Mouse (Mus musculus): ENCODE measurements around the gene Camk1. TPM values are rescaled to one million over a fixed set of nuclear protein-coding genes. Genes with fewer than 3 reads are reported as not detected.
"Not testable (repeated sequence)": the region's sequence is repeated elsewhere in the genome, so short reads cannot be mapped to it uniquely, and the experiment has no call there.

Gene Camk1
- polyA plus RNA-seq, 1 experiment from 2014 or later = 88.0 TPM

- 92% methylated on average over 1 of the region's 1 CpGs for WGBS
- H3K27me3 ChIP-seq = no peaks in the 10 kb centered on the region
- no peaks in the 10 kb centered on the region for H3K9me3 ChIP-seq
- no peak overlapping the region for H3K4me3 ChIP-seq
- no peaks in the 10 kb centered on the region for H3K4me1 ChIP-seq
- no peak overlapping the region for H3K27ac ChIP-seq (replicated peaks)
- no peaks in the 10 kb centered on the region for H3K36me3 ChIP-seq
- H3K4me2 ChIP-seq (replicated peaks) = no peak overlapping the region
- no peak overlapping the region for H3K9ac ChIP-seq (replicated peaks)
- ATAC-seq (replicated peaks) = no peak
Observed at GRCm38 (mm10) chr6:113351161-113351560, 7.4 kb upstream of the Camk1 start.

GRCm38 (mm10) chr6:113350538-113350937 is 6.8 kb upstream of the Camk1 start:
- Histone ChIP-seq H3K4me3 (no peak overlapping the region), H3K4me2 (replicated peaks) (no peak overlapping the region), H3K4me1 (no peaks in the 10 kb centered on the region), H3K9ac (replicated peaks) (no peak overlapping the region), H3K27me3 (no peaks in the 10 kb centered on the region), H3K9me3 (no peaks in the 10 kb centered on the region), H3K36me3 (no peaks in the 10 kb centered on the region), H3K27ac (replicated peaks) (no peak overlapping the region)
- ATAC-seq (replicated peaks) = no peak

- Histone ChIP-seq H3K27ac (replicated peaks) (no peak overlapping the region), H3K9me3 (no peaks in the 10 kb centered on the region), H3K27me3 (no peaks in the 10 kb centered on the region), H3K4me2 (replicated peaks) (no peak overlapping the region), H3K9ac (replicated peaks) (no peak overlapping the region), H3K36me3 (no peaks in the 10 kb centered on the region), H3K4me1 (peaks cover 21% of the 10 kb centered on the region), H3K4me3 (no peak overlapping the region)
- ATAC-seq (replicated peaks) = no peak
- WGBS = 83% methylated on average over 4 of the region's 4 CpGs
Observed at GRCm38 (mm10) chr6:113346897-113347296, 3.1 kb upstream of the Camk1 start.

GRCm38 (mm10) chr6:113344321-113344720 is 537 bp upstream of the Camk1 start:
- H3K27ac ChIP-seq (replicated peaks) = no peak overlapping the region
- 0 out of 2 replicates have a peak, but pooled peaks have one; percentile 12 for ATAC-seq (replicated peaks)
- no peak overlapping the region for H3K9ac ChIP-seq (replicated peaks)
- 50% methylated on average over 2 of the region's 2 CpGs for WGBS
- no peaks in the 10 kb centered on the region for H3K9me3 ChIP-seq
- no peaks in the 10 kb centered on the region for H3K27me3 ChIP-seq
- peaks cover under 1% of the 10 kb centered on the region; the same call in 1 of the 2 replicates for H3K36me3 ChIP-seq
- H3K4me3 ChIP-seq = 0 out of 2 replicates have a peak overlapping the region, but pooled peaks have one; percentile 62
- H3K4me1 ChIP-seq = peaks cover 27% of the 10 kb centered on the region
- peak overlapping the region; percentile 89; the same call in 1 of the 2 replicates for H3K4me2 ChIP-seq (replicated peaks)

GRCm38 (mm10) chr6:113342297-113342696 is 1.5 kb downstream of the Camk1 start:
- H3K4me3 ChIP-seq = peak overlapping the region; percentile 18; the same call in 1 of the 2 replicates
- peaks cover 20% of the 10 kb centered on the region for H3K36me3 ChIP-seq
- H3K9me3 ChIP-seq = no peaks in the 10 kb centered on the region
- no peak overlapping the region for H3K9ac ChIP-seq (replicated peaks)
- H3K4me1 ChIP-seq = peaks cover 27% of the 10 kb centered on the region
- 47% methylated on average over 4 of the region's 7 CpGs for WGBS
- ATAC-seq (replicated peaks) = no peak
- H3K27ac ChIP-seq (replicated peaks) = no peak overlapping the region
- peak overlapping the region; percentile 89 for H3K4me2 ChIP-seq (replicated peaks)
- H3K27me3 ChIP-seq = no peaks in the 10 kb centered on the region

GRCm38 (mm10) chr6:113341574-113341973 is 2.2 kb downstream of the Camk1 start:
- no peak overlapping the region for H3K9ac ChIP-seq (replicated peaks)
- no peaks in the 10 kb centered on the region for H3K9me3 ChIP-seq
- no peaks in the 10 kb centered on the region for H3K27me3 ChIP-seq
- peaks cover 20% of the 10 kb centered on the region for H3K36me3 ChIP-seq
- H3K4me3 ChIP-seq = 0 out of 2 replicates have a peak overlapping the region, but pooled peaks have one; percentile 0
- peaks cover 27% of the 10 kb centered on the region for H3K4me1 ChIP-seq
- H3K27ac ChIP-seq (replicated peaks) = peak overlapping the region; percentile 38
- no peak for ATAC-seq (replicated peaks)
- 86% methylated on average over 6 of the region's 6 CpGs for WGBS
- 0 out of 2 replicates have a peak overlapping the region, but pooled peaks have one; percentile 10 for H3K4me2 ChIP-seq (replicated peaks)

GRCm38 (mm10) chr6:113336852-113337620 is 6.7 kb downstream of the Camk1 start:
- Histone ChIP-seq H3K27ac (replicated peaks) (no peak overlapping the region), H3K4me2 (replicated peaks) (no peak overlapping the region), H3K4me1 (peaks cover 14% of the 10 kb centered on the region), H3K9me3 (no peaks in the 10 kb centered on the region), H3K27me3 (no peaks in the 10 kb centered on the region), H3K36me3 (peaks cover 41% of the 10 kb centered on the region), H3K4me3 (no peak overlapping the region), H3K9ac (replicated peaks) (no peak overlapping the region)
- no peak for ATAC-seq (replicated peaks)
- WGBS = 64% methylated on average over 8 of the region's 8 CpGs

GRCm38 (mm10) chr6:113334216-113334615 is 9.6 kb downstream of the Camk1 start:
- Histone ChIP-seq H3K27me3 (no peaks in the 10 kb centered on the region), H3K4me2 (replicated peaks) (no peak overlapping the region), H3K27ac (replicated peaks) (no peak overlapping the region), H3K4me3 (no peak overlapping the region), H3K4me1 (peaks cover 7% of the 10 kb centered on the region), H3K9ac (replicated peaks) (no peak overlapping the region), H3K9me3 (no peaks in the 10 kb centered on the region), H3K36me3 (peaks cover 50% of the 10 kb centered on the region)
- ATAC-seq (replicated peaks) = no peak
- WGBS = 76% methylated on average over 6 of the region's 6 CpGs

- Histone ChIP-seq H3K4me1 (peaks cover 7% of the 10 kb centered on the region), H3K9me3 (no peaks in the 10 kb centered on the region)
Observed at GRCm38 (mm10) chr6:113333137-113333950, 10.4 kb downstream of the Camk1 start.

GRCm38 (mm10) chr6:113332734-113333133 is 11.1 kb downstream of the Camk1 start:
- ATAC-seq (replicated peaks) = not testable (repeated sequence)
- H3K36me3 ChIP-seq = peaks cover 37% of the 10 kb centered on the region
- peak overlapping the region; percentile 71; the same call in 1 of the 2 replicates for H3K27ac ChIP-seq (replicated peaks)

More at GRCm38 (mm10) chr6:113333137-113333950, 10.4 kb downstream of the Camk1 start:
- H3K4me3 ChIP-seq = no peak overlapping the region
- no peak overlapping the region for H3K9ac ChIP-seq (replicated peaks)
- H3K27ac ChIP-seq (replicated peaks) = peak overlapping the region; percentile 71
- no peak overlapping the region for H3K4me2 ChIP-seq (replicated peaks)
- 43% methylated on average over 14 of the region's 14 CpGs for WGBS
- peak; percentile 62 for ATAC-seq (replicated peaks)
- peaks cover 43% of the 10 kb centered on the region for H3K36me3 ChIP-seq
- H3K27me3 ChIP-seq = no peaks in the 10 kb centered on the region

GRCm38 (mm10) chr6:113331721-113332120 is 12.1 kb downstream of the Camk1 start:
- no peak for ATAC-seq (replicated peaks)
- H3K4me2 ChIP-seq (replicated peaks) = no peak overlapping the region
- H3K9ac ChIP-seq (replicated peaks) = no peak overlapping the region
- no peak overlapping the region for H3K4me3 ChIP-seq
- no peaks in the 10 kb centered on the region for H3K9me3 ChIP-seq
- H3K27ac ChIP-seq (replicated peaks) = no peak overlapping the region
- WGBS = 91% methylated on average over 11 of the region's 11 CpGs
- no peaks in the 10 kb centered on the region for H3K27me3 ChIP-seq
- peaks cover 34% of the 10 kb centered on the region for H3K36me3 ChIP-seq
- H3K4me1 ChIP-seq = peaks cover 12% of the 10 kb centered on the region

More at GRCm38 (mm10) chr6:113332734-113333133, 11.1 kb downstream of the Camk1 start:
- not testable (repeated sequence) for H3K9ac ChIP-seq (replicated peaks); H3K4me1 ChIP-seq; H3K9me3 ChIP-seq; H3K4me2 ChIP-seq (replicated peaks); H3K27me3 ChIP-seq; H3K4me3 ChIP-seq
- 71% methylated on average over 6 of the region's 6 CpGs for WGBS

GRCm38 (mm10) chr6:113330547-113330946 is 13.2 kb downstream of the Camk1 start:
- no peak for ATAC-seq (replicated peaks)
- Histone ChIP-seq H3K9me3 (no peaks in the 10 kb centered on the region), H3K27me3 (no peaks in the 10 kb centered on the region), H3K27ac (replicated peaks) (no peak overlapping the region), H3K4me3 (no peak overlapping the region), H3K36me3 (peaks cover 25% of the 10 kb centered on the region), H3K9ac (replicated peaks) (no peak overlapping the region), H3K4me2 (replicated peaks) (no peak overlapping the region), H3K4me1 (peaks cover 20% of the 10 kb centered on the region)
- 65% methylated on average over 2 of the region's 2 CpGs for WGBS

Measured in forebrain, embryonic 15.5 days (tissue).